Mouse (Mus musculus) cerebellum, postnatal 36 days (tissue): ENCODE measurements around the gene Epha2.

Experiments
- DNase-seq, 2 experiments: peaks; one replicate each; pipeline ENCODE4 v3.0.0; 2021 to 2022; ENCODE audit warnings: mixed read lengths in 2 of 2

The Epha2 gene

GRCm38 (mm10) chr4:141301116-141301553 is at the start of gene Epha2:
Epha2 (plus strand) TSS chr4:141301240.
- peak; percentile 74 to 80 for DNase-seq

GRCm38 (mm10) chr4:141252641-141253040 is 48.4 kb upstream of the Epha2 start:
- DNase-seq, result no peak

GRCm38 (mm10) chr4:141254234-141254633 is 46.8 kb upstream of the Epha2 start:
- DNase-seq, result no peak

- no peak for DNase-seq
Observed at GRCm38 (mm10) chr4:141257440-141257839, 43.6 kb upstream of the Epha2 start.

- no peak for DNase-seq
Observed at GRCm38 (mm10) chr4:141259413-141259812, 41.6 kb upstream of the Epha2 start.

- no peak for DNase-seq
Observed at GRCm38 (mm10) chr4:141260007-141260723, 40.9 kb upstream of the Epha2 start.

- no peak for DNase-seq
Observed at GRCm38 (mm10) chr4:141262906-141263637, 38.0 kb upstream of the Epha2 start.

GRCm38 (mm10) chr4:141265979-141266637 is 34.9 kb upstream of the Epha2 start:
- no peak for DNase-seq

- no peak for DNase-seq
Observed at GRCm38 (mm10) chr4:141267250-141267649, 33.8 kb upstream of the Epha2 start.

- DNase-seq, result peak; percentile 42 to 57
Observed at GRCm38 (mm10) chr4:141267837-141268236, 33.2 kb upstream of the Epha2 start.

- DNase-seq, result no peak
Observed at GRCm38 (mm10) chr4:141268350-141268749, 32.7 kb upstream of the Epha2 start.

GRCm38 (mm10) chr4:141269080-141269479 is 32.0 kb upstream of the Epha2 start:
- DNase-seq, result no peak

- DNase-seq, result no peak
Observed at GRCm38 (mm10) chr4:141270201-141270940, 30.7 kb upstream of the Epha2 start.

GRCm38 (mm10) chr4:141271228-141271627 is 29.8 kb upstream of the Epha2 start:
- no peak for DNase-seq

- DNase-seq, result no peak
Observed at GRCm38 (mm10) chr4:141271721-141272120, 29.3 kb upstream of the Epha2 start.

GRCm38 (mm10) chr4:141272878-141273277 is 28.2 kb upstream of the Epha2 start:
- DNase-seq, result no peak

GRCm38 (mm10) chr4:141273296-141273695 is 27.7 kb upstream of the Epha2 start:
- peak; percentile 76 to 86 for DNase-seq

GRCm38 (mm10) chr4:141274485-141275341 is 26.3 kb upstream of the Epha2 start:
- no peak for DNase-seq

- no peak for DNase-seq
Observed at GRCm38 (mm10) chr4:141277157-141277556, 23.9 kb upstream of the Epha2 start.

GRCm38 (mm10) chr4:141278154-141278553 is 22.9 kb upstream of the Epha2 start:
- no peak for DNase-seq

GRCm38 (mm10) chr4:141279327-141279726 is 21.7 kb upstream of the Epha2 start:
- no peak for DNase-seq

- no peak for DNase-seq
Observed at GRCm38 (mm10) chr4:141279783-141280182, 21.3 kb upstream of the Epha2 start.
